Mouse (Mus musculus) intestine, embryonic 14.5 days (tissue): ENCODE measurements at regions not wholly inside any gene's neighbourhood (a gene's known extent, or its start where the extent isn't known, plus 50 kb on each side); places are given as distances from the start of the nearest gene placed in this dataset.

ENCODE experiments used
- ATAC-seq: fragments of 200-750 bp; cut with Nextera tagmentation; replicated peaks from 2 replicates; pipeline ENCODE4 v1.8.0; 2017; ENCODE audit warnings: low read depth, moderate number of reproducible peaks, moderate TSS enrichment, moderate library complexity; ENCODE audit not compliant: low FRiP score, low TSS enrichment
- DNase-seq: peaks from one replicate; pipeline ENCODE4 v3.0.0-alpha.2; 2018; ENCODE audit warnings: low spot score
- H3K27ac ChIP-seq: fragments of 300-500 bp; sonication (generic); 2 replicates; pipeline ENCODE4 v1.5.1; 2014; ENCODE audit warnings: low read depth, mild to moderate bottlenecking, control low read depth
- H3K27me3 ChIP-seq: fragments of 300-500 bp; sonication (generic); replicated peaks from 2 replicates; pipeline ENCODE4 v1.6.1; 2014; ENCODE audit warnings: low read length, control low read depth; ENCODE audit not compliant: control insufficient read depth, insufficient read depth
- H3K36me3 ChIP-seq: fragments of 300-500 bp; sonication (generic); 2 replicates; pipeline ENCODE4 v1.6.1; 2014; ENCODE audit warnings: low read length, control low read depth; ENCODE audit not compliant: control insufficient read depth, insufficient read depth
- H3K4me1 ChIP-seq: fragments of 300-500 bp; sonication (generic); replicated peaks from 2 replicates; pipeline ENCODE4 v1.6.1; 2014; ENCODE audit warnings: low read length, control low read depth, mixed read lengths; ENCODE audit not compliant: control insufficient read depth, insufficient read depth
- H3K4me2 ChIP-seq: fragments of 300-500 bp; sonication (generic); 2 replicates; pipeline ENCODE4 v1.6.1; 2014; ENCODE audit warnings: low read length
- H3K4me3 ChIP-seq: fragments of 300-500 bp; sonication (generic); 2 replicates; pipeline ENCODE4 v1.5.1; 2014; ENCODE audit warnings: low read depth, low read length, control low read depth, mixed read lengths
- H3K9ac ChIP-seq: fragments of 300-500 bp; sonication (generic); 2 replicates; pipeline ENCODE4 v1.6.1; 2014; ENCODE audit warnings: mild to moderate bottlenecking, low read length
- H3K9me3 ChIP-seq: fragments of 300-500 bp; sonication (generic); 2 replicates; pipeline ENCODE4 v1.6.1; 2016; ENCODE audit warnings: low read length, control low read depth; ENCODE audit not compliant: control insufficient read depth
- WGBS: fragments of 180-500 bp; shearing (Covaris S2); extraction: QIAGEN DNeasy Blood & Tissue Kit; methylation state at CpG from one replicate; pipeline ENCODE4 v1.1.7; 2014; 5-methylcytosine and 5-hydroxymethylcytosine counted together

DNA sequence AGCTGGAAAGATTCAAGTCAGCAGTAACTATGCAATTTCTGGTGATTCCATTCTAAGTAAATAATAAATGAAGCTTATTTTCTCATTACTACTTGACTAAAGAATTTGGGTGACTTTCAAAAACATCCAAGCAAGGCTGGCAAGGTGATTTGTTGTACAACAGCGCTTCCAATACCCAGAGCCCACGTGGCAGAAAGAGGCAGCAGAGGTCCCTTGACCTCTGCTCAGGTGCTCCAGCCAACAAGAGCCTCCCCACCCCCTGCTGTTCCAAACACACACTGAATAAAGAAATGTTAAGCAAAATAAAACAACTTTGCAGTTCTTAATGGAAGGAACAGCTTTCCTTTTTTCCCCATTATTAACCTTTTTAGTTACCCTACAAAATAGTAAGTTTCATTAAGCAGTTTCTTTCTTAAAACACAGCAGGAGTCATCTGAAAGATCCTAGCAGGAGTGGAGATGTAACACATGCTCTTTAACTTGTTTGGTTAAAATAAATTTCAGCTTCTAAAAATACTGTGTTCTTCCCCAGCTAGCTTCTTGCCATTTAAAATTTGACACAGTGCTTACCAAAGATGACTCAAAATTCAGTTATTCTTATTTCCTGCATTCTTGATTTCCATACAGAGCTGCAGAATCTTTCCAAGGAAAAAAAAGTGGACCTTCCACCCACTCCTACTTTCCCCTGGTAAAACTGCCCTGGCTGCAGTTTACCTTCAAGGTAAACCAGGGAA is 92.3 kb upstream of the Tbl1xr1 start:
- no peak overlapping the region for H3K4me3 ChIP-seq
- H3K4me2 ChIP-seq: no peak overlapping the region
- 0 out of 2 replicates have a peak, but pooled peaks cover 3% of the 10 kb centered on the region for H3K9me3 ChIP-seq
- DNase-seq (no peak), ATAC-seq (no peak)
- no peak overlapping the region for H3K27ac ChIP-seq
- H3K9ac ChIP-seq: no peak overlapping the region
- no peaks in the 10 kb centered on the region for H3K4me1 ChIP-seq
- 54% methylated on average over 2 of the region's 2 CpGs for WGBS
- H3K27me3 ChIP-seq: no peaks in the 10 kb centered on the region
- H3K36me3 ChIP-seq: no peaks in the 10 kb centered on the region

DNA sequence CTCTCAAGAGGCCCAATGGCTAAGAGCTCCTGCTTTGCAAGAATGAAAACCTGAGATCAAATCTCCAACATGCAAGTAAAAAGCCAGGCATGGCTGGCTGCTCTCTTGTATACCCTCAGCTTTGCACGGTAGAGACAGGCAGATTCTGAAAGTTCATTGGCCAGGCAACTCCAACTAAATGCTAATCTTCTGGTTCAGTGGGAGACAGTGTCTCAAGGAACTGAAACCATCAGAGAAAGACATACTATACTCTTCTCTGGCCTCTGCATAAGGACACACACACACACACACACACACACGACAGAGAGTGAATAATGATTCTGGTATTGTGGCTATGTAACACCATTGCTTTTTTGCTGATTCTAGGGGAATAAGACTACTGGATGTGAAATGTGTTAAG is 91.6 kb upstream of the Tbl1xr1 start:
- no peak for DNase-seq
- Histone ChIP-seq H3K4me3 (no peak overlapping the region), H3K4me1 (no peaks in the 10 kb centered on the region), H3K36me3 (no peaks in the 10 kb centered on the region), H3K27me3 (no peaks in the 10 kb centered on the region), H3K4me2 (no peak overlapping the region), H3K9me3 (0 out of 2 replicates have a peak, but pooled peaks cover 3% of the 10 kb centered on the region), H3K27ac (no peak overlapping the region), H3K9ac (no peak overlapping the region)
- WGBS: 70% methylated on average over 2 of the region's 2 CpGs
- ATAC-seq: no peak

DNA sequence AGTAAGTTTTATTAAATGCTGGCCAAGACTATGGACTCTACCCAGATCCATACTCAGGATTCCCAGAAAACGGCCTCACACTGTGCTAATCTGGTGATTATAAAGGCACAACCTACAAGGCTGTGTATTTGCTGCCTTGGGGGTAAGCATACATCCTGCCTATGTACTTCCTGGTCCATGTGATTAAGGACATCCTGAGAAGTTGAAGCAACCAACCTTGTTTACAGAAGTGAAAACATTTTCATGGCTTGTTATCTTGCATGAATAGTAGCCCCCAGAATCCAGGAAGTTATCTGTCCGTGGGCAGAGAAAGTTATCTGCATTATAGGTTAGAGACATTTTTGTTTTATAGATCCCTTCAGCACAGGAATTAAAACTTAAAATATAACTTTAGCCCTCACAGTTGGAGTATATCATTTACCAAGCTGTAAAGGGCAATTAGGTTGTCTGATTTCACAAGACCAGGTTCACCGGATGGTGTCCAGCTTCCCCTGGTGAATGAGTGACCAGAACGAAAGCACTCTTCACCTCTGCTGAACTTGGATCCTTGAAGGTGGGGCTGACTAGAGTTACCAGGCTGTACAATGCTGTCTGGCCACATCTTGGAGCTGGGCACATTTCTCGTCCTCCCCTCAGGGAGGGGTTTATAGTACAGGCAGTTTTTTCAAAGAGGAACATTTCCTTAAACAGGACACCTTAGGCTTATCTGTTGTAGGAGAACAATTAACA is 90.1 kb upstream of the Tbl1xr1 start:
- ATAC-seq (peak; percentile 64), DNase-seq (no peak)
- Histone ChIP-seq H3K27ac (no peak overlapping the region), H3K4me3 (no peak overlapping the region), H3K36me3 (no peaks in the 10 kb centered on the region), H3K9me3 (0 out of 2 replicates have a peak, but pooled peaks cover 3% of the 10 kb centered on the region), H3K9ac (no peak overlapping the region), H3K4me1 (no peaks in the 10 kb centered on the region), H3K27me3 (no peaks in the 10 kb centered on the region), H3K4me2 (no peak overlapping the region)
- WGBS: 53% methylated on average over 5 of the region's 5 CpGs

DNA sequence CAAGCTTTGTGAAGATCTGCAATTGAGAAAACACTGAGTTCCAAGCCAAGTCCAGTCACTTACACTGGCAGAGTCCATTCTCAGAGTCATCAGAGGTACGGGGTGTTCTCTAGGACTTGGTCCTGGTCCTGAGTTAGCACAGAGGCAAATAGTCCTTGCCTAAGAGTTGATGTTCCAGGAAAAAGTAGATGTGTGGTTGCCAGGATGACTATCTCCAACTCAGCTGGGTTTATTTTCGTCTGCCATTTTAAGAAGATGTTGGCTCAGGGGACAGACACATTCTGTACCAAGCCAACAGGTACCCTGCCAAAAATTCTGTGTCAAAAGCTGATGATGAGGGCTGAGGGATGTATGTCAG is 89.6 kb upstream of the Tbl1xr1 start:
- ATAC-seq: no peak
- no peaks in the 10 kb centered on the region for H3K9me3 ChIP-seq
- H3K4me2 ChIP-seq: no peak overlapping the region
- H3K27me3 ChIP-seq: no peaks in the 10 kb centered on the region
- no peak overlapping the region for H3K4me3 ChIP-seq
- no peaks in the 10 kb centered on the region for H3K36me3 ChIP-seq
- WGBS: 84% methylated on average over 2 of the region's 2 CpGs
- no peak for DNase-seq
- no peak overlapping the region for H3K27ac ChIP-seq
- no peaks in the 10 kb centered on the region for H3K4me1 ChIP-seq
- H3K9ac ChIP-seq: no peak overlapping the region

DNA sequence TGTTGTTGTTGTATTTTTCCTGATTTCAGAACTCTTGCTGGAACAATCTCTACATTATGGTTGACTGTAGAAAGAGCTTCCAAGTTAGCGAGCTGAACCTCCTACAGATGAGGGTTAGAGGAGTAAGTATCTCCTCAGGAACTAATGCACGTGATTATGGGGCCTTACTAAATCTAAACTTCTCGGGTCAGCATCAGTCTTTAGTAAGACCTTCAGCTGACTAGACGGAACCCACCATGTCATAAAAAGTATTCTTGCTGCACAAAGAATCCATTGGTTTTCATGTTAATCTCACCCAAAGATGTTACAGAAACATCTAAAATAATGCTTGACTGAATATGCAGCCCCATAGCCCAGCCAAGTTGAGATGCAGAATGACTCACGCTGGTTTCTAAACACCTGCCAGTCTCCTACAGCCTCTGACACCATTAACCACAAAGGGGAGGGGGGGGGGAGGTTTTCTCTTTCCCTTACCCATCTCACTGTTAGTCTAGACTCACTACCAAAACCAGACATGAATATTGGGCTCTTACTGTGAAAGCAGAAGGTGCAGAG is 88.9 kb upstream of the Tbl1xr1 start:
- Histone ChIP-seq H3K9ac (no peak overlapping the region), H3K27ac (no peak overlapping the region), H3K4me3 (no peak overlapping the region), H3K36me3 (no peaks in the 10 kb centered on the region), H3K4me1 (no peaks in the 10 kb centered on the region), H3K27me3 (no peaks in the 10 kb centered on the region), H3K9me3 (no peaks in the 10 kb centered on the region), H3K4me2 (no peak overlapping the region)
- 82% methylated on average over 5 of the region's 5 CpGs for WGBS
- DNase-seq (no peak), ATAC-seq (no peak)

DNA sequence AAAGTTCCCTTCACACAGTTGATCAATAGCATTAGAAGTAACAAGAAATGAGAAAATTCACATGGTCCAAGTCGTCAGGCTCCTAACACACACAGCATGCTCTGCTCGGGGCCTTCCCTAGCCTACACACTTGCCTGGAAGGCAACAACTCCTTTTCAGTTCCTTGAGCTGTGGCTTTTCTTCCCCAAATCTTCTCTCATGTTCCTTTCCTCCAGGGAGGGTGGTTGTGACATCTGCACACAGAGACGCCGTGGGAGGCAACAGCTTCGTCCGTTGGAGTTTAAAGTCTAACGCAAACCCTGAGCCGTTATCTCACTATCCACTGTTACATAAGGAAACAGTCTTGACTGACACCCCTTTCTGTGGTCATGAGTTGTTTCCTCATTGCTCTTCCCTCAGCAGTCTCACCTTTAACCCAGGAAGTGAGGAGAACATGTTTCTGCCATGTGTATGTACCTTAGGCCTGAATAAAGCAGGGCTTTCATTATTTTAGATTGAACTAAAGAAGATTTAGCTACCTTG is 88.4 kb upstream of the Tbl1xr1 start:
- Histone ChIP-seq H3K4me1 (no peaks in the 10 kb centered on the region), H3K9me3 (no peaks in the 10 kb centered on the region), H3K27ac (no peak overlapping the region), H3K36me3 (no peaks in the 10 kb centered on the region), H3K9ac (no peak overlapping the region), H3K27me3 (no peaks in the 10 kb centered on the region), H3K4me3 (no peak overlapping the region), H3K4me2 (no peak overlapping the region)
- ATAC-seq (0 out of 2 replicates have a peak, but pooled peaks have one; percentile 64), DNase-seq (no peak)
- 75% methylated on average over 8 of the region's 8 CpGs for WGBS

DNA sequence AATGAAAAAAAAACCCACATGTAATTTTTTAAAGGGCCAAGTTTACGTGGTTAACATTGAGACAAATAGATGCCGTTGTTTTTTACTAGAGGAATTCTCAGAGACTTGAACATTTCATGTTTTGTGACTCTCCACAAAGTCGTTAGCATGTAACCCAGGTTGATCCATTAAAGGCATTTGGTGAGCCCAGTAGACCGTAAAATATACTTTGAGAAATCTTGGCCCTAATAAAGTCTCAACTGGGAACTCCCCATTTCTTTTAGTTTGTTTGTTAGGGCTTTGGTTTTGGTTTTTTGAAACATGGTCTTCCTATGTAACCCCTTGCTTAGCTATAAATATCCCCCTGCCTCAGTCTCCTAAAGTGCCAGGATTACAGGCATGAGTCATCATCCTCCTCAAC is 85.9 kb upstream of the Tbl1xr1 start:
- H3K36me3 ChIP-seq: no peaks in the 10 kb centered on the region
- ATAC-seq (no peak), DNase-seq (no peak)
- no peak overlapping the region for H3K4me2 ChIP-seq
- H3K9me3 ChIP-seq: no peaks in the 10 kb centered on the region
- 88% methylated on average over 4 of the region's 4 CpGs for WGBS
- no peaks in the 10 kb centered on the region for H3K4me1 ChIP-seq
- no peak overlapping the region for H3K9ac ChIP-seq
- no peak overlapping the region for H3K4me3 ChIP-seq
- no peaks in the 10 kb centered on the region for H3K27me3 ChIP-seq
- no peak overlapping the region for H3K27ac ChIP-seq

DNA sequence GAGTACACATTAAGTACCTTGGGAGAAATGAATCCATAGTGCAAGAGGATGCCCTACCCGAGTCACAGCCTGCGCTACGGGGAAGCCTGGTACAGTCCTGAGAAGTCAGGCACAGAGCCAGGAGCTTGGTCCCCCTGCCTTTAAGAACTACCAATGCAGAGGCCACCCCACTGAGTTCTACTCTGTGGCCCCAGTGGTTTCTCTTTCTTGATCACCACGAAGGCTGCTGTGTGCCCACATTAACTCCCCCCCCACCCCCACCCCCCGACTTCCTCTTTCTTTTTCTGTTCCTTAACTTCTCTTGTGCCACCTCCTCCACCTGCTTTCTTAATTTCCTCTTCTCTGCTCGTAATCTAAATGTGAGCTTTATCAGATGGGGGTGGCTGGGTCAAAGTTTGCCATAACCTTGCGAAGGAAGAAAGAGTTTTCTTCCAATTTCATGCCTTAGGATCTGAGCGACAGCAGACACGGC is 84.7 kb upstream of the Tbl1xr1 start:
- H3K4me1 ChIP-seq: no peaks in the 10 kb centered on the region
- no peak overlapping the region for H3K4me2 ChIP-seq
- no peak overlapping the region for H3K4me3 ChIP-seq
- no peaks in the 10 kb centered on the region for H3K36me3 ChIP-seq
- no peaks in the 10 kb centered on the region for H3K9me3 ChIP-seq
- DNase-seq (no peak), ATAC-seq (no peak)
- H3K27me3 ChIP-seq: no peaks in the 10 kb centered on the region
- H3K27ac ChIP-seq: no peak overlapping the region
- WGBS: 73% methylated on average over 9 of the region's 9 CpGs
- no peak overlapping the region for H3K9ac ChIP-seq
